ENCODE assay signal across 17 mouse cellular contexts in genomic region chr9:11729732-11730131, GRCm38 (mm10).
DNase-seq lines count a peak whose midpoint lies in the region; ATAC-seq lines count a peak whose summit lies in the region.
"Had no signal": no experiment of that assay in that cellular context is flagged by ENCODE, and none has a peak within 500 bp of the region (broad histone marks: within the 10 kb centered on the region; RNA-seq: fewer than 3 reads in every experiment).

No protein-coding gene starts in this region.

- peak; percentile 81 for ATAC-seq in frontal cortex, adult (ENCODE audit: low TSS enrichment)
- ATAC-seq: CD4-positive, CD25-positive, alpha-beta regulatory T cell, adult 4 months; forebrain, embryonic 13.5 days; forebrain, postnatal 0 days had no signal

- intact Hi-C loops in left cerebral cortex, postnatal 14 days (cut with DNase I) = no loop called here
- intact Hi-C loops in left cerebral cortex, postnatal 4 days (cut with DNase I) = no loop called here

- DNase-seq in frontal cortex, postnatal 25 days (ENCODE audit: low spot score in 2 of 2) = no peak
- DNase-seq in left cerebral cortex, postnatal 14 days (ENCODE audit: low spot score in 2 of 2) = peak; percentile 2 to 6
- no peak for DNase-seq in left cerebral cortex, postnatal 4 days
- DNase-seq in right cerebral cortex, postnatal 36 days (ENCODE audit: low spot score in 2 of 2) = peak; percentile 2 to 4
- no peak for DNase-seq in right cerebral cortex, postnatal 25 days
- no peak for DNase-seq in embryo, embryonic 10 days (ENCODE audit: low spot score)
- DNase-seq: adrenal gland, postnatal 14 days; B cell, adult 2 months; cerebellum, adult 18-20 months; cerebellum, adult 9-11 months; cerebellum, postnatal 36 days; forebrain, postnatal 0 days; gastrocnemius, adult 2 months; gastrocnemius, postnatal 25 days had no signal

Comparison
In these comparisons a context has a peak if more than half of its experiments do, and no peak if none do; other contexts are left out.
1. DNase-seq: peak in left cerebral cortex, postnatal 14 days (2 of 2) and right cerebral cortex, postnatal 36 days (2 of 2); none in frontal cortex, postnatal 25 days (0 of 2), left cerebral cortex, postnatal 4 days (single experiment), right cerebral cortex, postnatal 25 days (single experiment) and embryo, embryonic 10 days (single experiment).